Mouse (Mus musculus) hindbrain, embryonic 14.5 days (tissue): Measurements from ENCODE around the gene Prdm16. TPM values are rescaled to one million over a fixed set of nuclear protein-coding genes. Genes with fewer than 3 reads are reported as not detected.

Source experiments
- ATAC-seq: fragments of 200-750 bp; cut with Nextera tagmentation; 2 replicates; pipeline ENCODE4 v1.8.0; 2017; ENCODE audit warnings: moderate number of reproducible peaks, mild to moderate bottlenecking, moderate TSS enrichment, moderate library complexity; ENCODE audit not compliant: low FRiP score
- DNase-seq: peaks from one replicate; pipeline ENCODE4 v3.0.0-alpha.2; 2015; ENCODE audit warnings: low spot score
- H3K27ac ChIP-seq: fragments of 300-500 bp; sonication (generic); 2 replicates; pipeline ENCODE4 v1.5.1; 2014; ENCODE audit warnings: mild to moderate bottlenecking, moderate library complexity
- H3K27me3 ChIP-seq: fragments of 300-500 bp; sonication (generic); 2 replicates; pipeline ENCODE4 v1.6.1; 2014; ENCODE audit warnings: mild to moderate bottlenecking, low read length, mixed read lengths; ENCODE audit not compliant: control insufficient read depth, insufficient read depth
- H3K36me3 ChIP-seq: fragments of 300-500 bp; sonication (generic); replicated peaks from 2 replicates; pipeline ENCODE4 v1.6.1; 2014; ENCODE audit not compliant: control insufficient read depth, insufficient read depth
- H3K4me1 ChIP-seq: fragments of 300-500 bp; sonication (generic); replicated peaks from 2 replicates; pipeline ENCODE4 v1.6.1; 2014; ENCODE audit warnings: antibody characterized with exemption, low read length, mixed read lengths; ENCODE audit not compliant: control insufficient read depth, insufficient read depth
- H3K4me2 ChIP-seq: fragments of 300-500 bp; sonication (generic); replicated peaks from 2 replicates; pipeline ENCODE4 v1.6.1; 2014; ENCODE audit warnings: mild to moderate bottlenecking, moderate library complexity
- H3K4me3 ChIP-seq: fragments of 300-500 bp; sonication (generic); replicated peaks from 2 replicates; pipeline ENCODE4 v1.5.1; 2014; ENCODE audit warnings: mild to moderate bottlenecking, low read length
- H3K9ac ChIP-seq: fragments of 300-500 bp; sonication (generic); 2 replicates; pipeline ENCODE4 v1.6.1; 2014
- H3K9me3 ChIP-seq: fragments of 300-500 bp; sonication (generic); 2 replicates; pipeline ENCODE4 v1.6.1; 2016; ENCODE audit warnings: low read length; ENCODE audit not compliant: control insufficient read depth
- WGBS: fragments of 180-500 bp; shearing (Covaris S2); extraction: QIAGEN DNeasy Blood & Tissue Kit; methylation state at CpG from one replicate; pipeline ENCODE4 v1.1.7; 2014; 5-methylcytosine and 5-hydroxymethylcytosine counted together
- polyA plus RNA-seq: library from polyadenylated mRNA; unstranded; fragments of >200 nt; fragmentation: Nextera tagmentation; extraction: Ambion mirVana; gene quantifications from 2 replicates; pipeline ENCODE4 v1.2.1, GENCODE M21; 2014

The Prdm16 gene
- polyA plus RNA-seq, 1 experiment from 2014 or later, result 15.6 TPM

DNA sequence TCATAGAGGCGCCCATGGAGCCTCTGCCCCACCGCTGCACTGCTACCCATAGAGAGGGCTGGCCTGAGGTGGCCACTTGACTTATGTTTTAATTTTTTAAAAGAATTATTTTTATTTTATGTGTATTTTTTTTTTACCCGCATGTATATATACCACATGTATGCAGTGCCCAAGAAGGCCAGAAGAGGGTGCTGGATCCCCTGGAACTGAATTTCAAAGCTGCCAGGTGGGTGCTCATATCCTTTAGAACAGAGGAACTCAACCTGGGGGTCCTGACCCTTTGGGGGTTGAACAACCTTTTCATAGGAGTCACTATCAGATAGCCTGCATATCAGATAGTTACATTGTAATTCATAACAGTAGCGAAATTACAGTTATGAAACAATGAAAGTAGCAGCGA lies 281.3 kb downstream of the Prdm16 start:
- Histone ChIP-seq H3K27ac (no peak overlapping the region), H3K4me2 (no peak overlapping the region), H3K36me3 (no peaks in the 10 kb centered on the region), H3K9ac (no peak overlapping the region), H3K27me3 (no peaks in the 10 kb centered on the region), H3K4me1 (0 out of 2 replicates have a peak, but pooled peaks cover 3% of the 10 kb centered on the region), H3K9me3 (no peaks in the 10 kb centered on the region), H3K4me3 (no peak overlapping the region)
- 94% methylated on average over 5 of the region's 5 CpGs for WGBS
- no peak for ATAC-seq
- no peak for DNase-seq

DNA sequence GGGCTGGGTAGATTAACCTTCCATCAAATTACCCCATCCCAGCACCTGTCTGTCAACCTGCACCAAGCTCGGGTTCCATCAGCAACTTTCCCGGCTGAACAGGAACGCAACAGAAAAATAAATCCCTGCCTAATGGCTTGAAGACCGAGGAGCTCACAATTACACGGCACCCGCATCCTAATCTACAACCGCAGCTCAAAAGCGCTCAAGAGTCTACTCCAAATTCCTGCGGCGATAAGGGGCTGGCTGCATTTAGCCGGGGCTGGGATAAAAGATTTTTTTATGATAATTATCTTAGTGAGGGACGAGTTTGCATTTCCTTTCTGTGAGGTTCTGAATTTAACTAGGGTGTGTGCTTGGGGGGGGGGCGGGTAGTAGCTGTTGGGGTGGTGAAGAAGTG lies 284.4 kb downstream of the Prdm16 start:
- no peak overlapping the region for H3K4me2 ChIP-seq
- WGBS, result 64% methylated on average over 13 of the region's 13 CpGs
- 0 out of 2 replicates have a peak, but pooled peaks cover 11% of the 10 kb centered on the region for H3K4me1 ChIP-seq
- no peak overlapping the region for H3K9ac ChIP-seq
- no peak overlapping the region for H3K27ac ChIP-seq
- no peak for ATAC-seq
- H3K9me3 ChIP-seq, result no peaks in the 10 kb centered on the region
- no peak overlapping the region for H3K4me3 ChIP-seq
- no peak for DNase-seq
- no peaks in the 10 kb centered on the region for H3K27me3 ChIP-seq
- no peaks in the 10 kb centered on the region for H3K36me3 ChIP-seq

DNA sequence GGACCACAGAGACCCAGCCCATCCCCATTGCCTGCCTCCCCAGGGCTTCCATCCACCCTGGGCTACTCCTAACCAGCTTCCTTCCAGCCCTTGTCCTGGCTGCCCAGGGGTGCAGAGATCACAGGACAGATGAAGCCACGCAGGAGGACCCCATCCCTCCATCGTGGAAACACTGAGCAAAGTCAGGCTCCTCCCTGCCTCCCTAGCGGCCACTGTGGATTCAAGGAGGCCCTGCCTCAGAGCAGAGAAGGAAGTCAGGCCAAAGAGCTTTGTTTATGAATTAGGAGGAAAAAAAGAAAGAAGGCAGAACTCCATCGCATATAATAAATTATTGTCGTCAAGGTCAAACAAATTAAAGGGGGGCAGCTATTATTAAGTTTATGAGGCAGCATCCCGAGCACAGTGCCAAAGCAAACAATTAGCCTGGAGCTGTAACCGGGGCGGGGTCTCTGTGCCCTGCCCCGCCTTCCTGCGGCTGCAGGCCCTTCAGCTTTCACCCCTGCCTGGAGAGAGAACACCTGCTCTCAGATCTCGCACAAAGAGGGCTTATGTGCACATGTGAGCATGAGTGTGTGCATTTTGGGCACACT lies 288.4 kb downstream of the Prdm16 start:
- DNase-seq (no peak), ATAC-seq (no peak)
- Histone ChIP-seq H3K4me1 (peaks cover 20% of the 10 kb centered on the region; the same call in 1 of the 2 replicates), H3K4me3 (no peak overlapping the region), H3K9me3 (no peaks in the 10 kb centered on the region), H3K4me2 (no peak overlapping the region), H3K36me3 (no peaks in the 10 kb centered on the region), H3K9ac (no peak overlapping the region), H3K27me3 (no peaks in the 10 kb centered on the region), H3K27ac (no peak overlapping the region)
- 46% methylated on average over 11 of the region's 11 CpGs for WGBS

DNA sequence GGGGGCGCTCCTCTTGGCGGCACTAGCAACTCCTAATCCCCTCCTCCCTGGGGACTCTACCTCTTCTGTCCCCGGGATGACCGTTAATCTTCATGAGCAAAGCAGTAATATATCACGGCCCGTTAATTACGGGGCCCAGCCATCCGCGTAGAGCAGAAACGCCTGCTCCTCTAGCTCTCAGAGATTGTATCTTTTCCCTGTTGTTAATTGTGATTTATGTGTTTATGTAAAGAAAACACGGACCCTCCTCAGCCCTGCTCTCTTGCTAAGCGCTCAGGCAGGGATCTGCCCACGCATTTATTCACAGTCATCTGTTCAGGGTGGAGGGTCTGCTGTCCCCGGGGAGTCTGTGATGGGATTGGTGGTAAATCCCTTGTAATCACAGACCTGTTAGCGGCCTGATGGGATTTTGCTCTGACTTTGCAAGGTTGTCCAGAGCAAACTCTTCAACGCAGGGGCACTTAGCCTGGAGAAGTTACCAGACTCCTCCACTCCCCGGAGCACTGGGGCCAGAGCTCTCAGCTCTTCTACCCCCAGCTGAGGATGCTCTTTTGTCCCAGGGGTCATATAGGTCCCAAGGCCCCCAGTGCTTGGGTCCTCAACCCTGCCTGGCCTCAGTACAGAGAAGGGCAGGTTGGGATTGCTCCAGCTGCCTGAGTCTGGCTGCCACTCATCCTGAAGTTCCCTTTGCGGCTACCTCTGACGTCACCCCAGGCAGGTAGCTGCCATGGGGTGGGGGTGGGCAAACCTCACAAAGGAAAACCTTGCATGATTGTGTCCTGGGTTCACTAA lies 289.7 kb downstream of the Prdm16 start:
- Histone ChIP-seq H3K4me1 (peaks cover 18% of the 10 kb centered on the region; the same call in 1 of the 2 replicates), H3K9me3 (no peaks in the 10 kb centered on the region), H3K27me3 (no peaks in the 10 kb centered on the region), H3K27ac (no peak overlapping the region), H3K4me2 (no peak overlapping the region), H3K4me3 (no peak overlapping the region), H3K9ac (no peak overlapping the region), H3K36me3 (no peaks in the 10 kb centered on the region)
- no peak for DNase-seq
- WGBS, result 42% methylated on average over 19 of the region's 19 CpGs
- ATAC-seq, result no peak

DNA sequence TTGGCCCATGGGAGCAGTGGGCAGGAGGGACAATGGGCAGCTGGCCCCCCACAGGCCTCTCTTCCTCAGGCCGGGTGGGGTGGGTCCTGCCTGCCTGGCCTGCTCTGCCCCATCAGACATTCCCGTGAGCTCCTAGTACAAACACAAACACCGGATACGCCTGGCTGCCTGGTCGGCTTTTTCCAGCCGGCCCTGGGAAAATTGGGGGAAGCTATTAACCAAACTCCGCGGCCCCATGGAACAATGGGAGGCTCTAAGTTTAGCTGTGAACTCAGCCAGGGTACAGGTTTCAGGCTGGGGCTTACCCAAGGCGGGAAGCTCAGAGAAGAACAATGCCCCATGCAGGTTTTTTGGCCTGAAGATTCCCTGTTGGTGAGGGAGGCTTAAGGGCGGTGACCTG lies 300.0 kb downstream of the Prdm16 start:
- Histone ChIP-seq H3K4me3 (no peak overlapping the region), H3K4me1 (peaks cover 20% of the 10 kb centered on the region; the same call in 1 of the 2 replicates), H3K9me3 (no peaks in the 10 kb centered on the region), H3K9ac (no peak overlapping the region), H3K27me3 (peaks cover 9% of the 10 kb centered on the region), H3K4me2 (no peak overlapping the region), H3K27ac (peak overlapping the region; percentile 43; the same call in 1 of the 2 replicates), H3K36me3 (no peaks in the 10 kb centered on the region)
- 25% methylated on average over 10 of the region's 10 CpGs for WGBS
- DNase-seq, result no peak
- no peak for ATAC-seq

DNA sequence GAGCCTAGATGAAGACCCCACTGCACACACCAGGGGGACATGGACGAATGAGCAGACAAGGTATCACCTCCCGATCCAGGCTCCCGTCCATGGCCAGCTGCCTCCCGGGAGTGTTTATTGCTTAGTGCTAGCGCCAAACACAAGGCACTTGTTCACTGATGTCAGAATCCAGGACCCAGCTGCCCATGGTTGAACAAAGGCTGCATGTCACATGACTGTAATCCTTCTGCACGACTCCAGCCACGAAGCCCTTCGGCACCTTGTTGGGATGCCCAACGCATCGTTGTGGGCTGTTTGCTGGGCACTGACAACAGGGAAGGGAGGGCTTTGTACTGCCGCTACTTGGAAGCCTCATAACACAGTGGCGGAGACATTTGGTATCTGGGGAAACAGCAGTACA lies 300.9 kb downstream of the Prdm16 start, which contains the start of gene B230104I21Rik:
TSS of gene B230104I21Rik (plus strand) at position 367 of the 400 bp plus-strand sequence.
- ATAC-seq, result peak; percentile 51; the same call in 1 of the 2 replicates
- Histone ChIP-seq H3K27ac (peak within 1 kb of the TSS; percentile 43; the same call in 1 of the 2 replicates), H3K9ac (no peak within 1 kb of the TSS), H3K36me3 (no peaks in the 10 kb centered on the region), H3K4me1 (peaks cover 20% of the 10 kb centered on the region), H3K9me3 (no peaks in the 10 kb centered on the region), H3K4me2 (peak within 1 kb of the TSS; percentile 40), H3K27me3 (peaks cover 9% of the 10 kb centered on the region), H3K4me3 (peak within 1 kb of the TSS; percentile 16)
- no peak for DNase-seq
- 39% methylated on average over 12 of the region's 12 CpGs for WGBS

DNA sequence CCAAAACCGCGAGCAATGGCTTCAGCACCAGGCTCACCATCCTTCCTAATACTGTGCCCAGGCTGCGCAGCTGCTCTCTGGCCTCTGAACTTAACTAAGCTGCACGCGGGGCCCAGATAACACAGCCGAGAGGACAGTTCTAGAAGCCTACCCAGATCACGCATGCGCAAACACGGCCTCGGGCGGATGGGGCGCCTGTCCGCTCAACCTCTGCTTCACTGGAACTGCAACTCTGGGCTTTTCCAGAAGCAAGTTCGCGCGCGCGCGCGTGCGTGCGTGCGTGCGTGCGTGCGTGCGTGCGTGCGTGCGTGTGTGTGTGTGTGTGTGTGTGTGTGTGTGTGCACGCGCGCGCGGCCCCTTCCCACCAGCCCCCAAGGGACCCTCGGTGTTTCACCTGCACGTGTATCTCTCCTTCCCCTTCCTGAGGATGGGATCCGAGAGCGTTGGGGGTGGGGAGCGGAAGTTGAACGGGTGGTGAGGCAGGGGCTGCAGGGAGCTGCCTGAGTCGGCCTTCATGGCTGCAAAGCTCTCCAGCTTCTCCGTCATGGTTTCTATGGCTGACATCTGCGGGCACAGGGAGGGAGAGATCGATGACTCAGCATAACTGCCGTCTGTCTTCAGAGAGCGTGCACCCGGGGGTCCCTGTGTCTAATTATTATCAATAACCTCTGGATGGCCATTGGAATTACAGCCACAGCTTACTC lies 301.8 kb downstream of the Prdm16 start:
- H3K27me3 ChIP-seq, result peaks cover 12% of the 10 kb centered on the region
- DNase-seq (peak; percentile 54), ATAC-seq (no peak; the same call in 1 of the 2 replicates)
- WGBS, result 53% methylated on average over 47 of the region's 48 CpGs
- peaks cover 20% of the 10 kb centered on the region for H3K4me1 ChIP-seq
- peak overlapping the region; percentile 16 for H3K4me3 ChIP-seq
- no peak overlapping the region for H3K27ac ChIP-seq
- peak overlapping the region; percentile 40 for H3K4me2 ChIP-seq
- no peaks in the 10 kb centered on the region for H3K9me3 ChIP-seq
- 0 out of 2 replicates have a peak overlapping the region, but pooled peaks have one; percentile 13 for H3K9ac ChIP-seq
- H3K36me3 ChIP-seq, result no peaks in the 10 kb centered on the region

DNA sequence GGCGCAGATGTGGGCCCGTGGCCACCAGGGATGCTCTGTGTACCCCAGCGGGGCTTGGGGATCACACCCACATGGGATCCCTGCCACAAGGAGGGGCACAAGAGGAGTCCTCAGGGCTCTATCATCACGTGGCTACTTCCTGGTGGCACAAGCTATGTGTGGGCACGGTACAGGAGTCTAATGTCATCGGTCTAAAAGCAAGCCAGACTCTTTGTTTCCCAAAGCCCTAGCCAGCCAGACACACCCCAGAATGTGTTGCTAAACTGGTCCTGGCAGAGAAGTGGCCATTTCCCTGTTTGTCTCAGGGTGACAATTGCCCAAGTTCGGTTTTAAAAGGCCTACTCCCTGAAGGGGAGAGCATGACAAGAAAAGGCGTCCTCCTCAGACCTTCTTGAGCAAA lies 303.4 kb downstream of the Prdm16 start:
- DNase-seq (no peak), ATAC-seq (no peak)
- H3K9ac ChIP-seq, result no peak overlapping the region
- H3K4me3 ChIP-seq, result no peak overlapping the region
- no peaks in the 10 kb centered on the region for H3K9me3 ChIP-seq
- 63% methylated on average over 8 of the region's 8 CpGs for WGBS
- no peak overlapping the region for H3K4me2 ChIP-seq
- H3K36me3 ChIP-seq, result no peaks in the 10 kb centered on the region
- H3K27ac ChIP-seq, result no peak overlapping the region
- peaks cover 19% of the 10 kb centered on the region for H3K27me3 ChIP-seq
- H3K4me1 ChIP-seq, result peaks cover 20% of the 10 kb centered on the region

DNA sequence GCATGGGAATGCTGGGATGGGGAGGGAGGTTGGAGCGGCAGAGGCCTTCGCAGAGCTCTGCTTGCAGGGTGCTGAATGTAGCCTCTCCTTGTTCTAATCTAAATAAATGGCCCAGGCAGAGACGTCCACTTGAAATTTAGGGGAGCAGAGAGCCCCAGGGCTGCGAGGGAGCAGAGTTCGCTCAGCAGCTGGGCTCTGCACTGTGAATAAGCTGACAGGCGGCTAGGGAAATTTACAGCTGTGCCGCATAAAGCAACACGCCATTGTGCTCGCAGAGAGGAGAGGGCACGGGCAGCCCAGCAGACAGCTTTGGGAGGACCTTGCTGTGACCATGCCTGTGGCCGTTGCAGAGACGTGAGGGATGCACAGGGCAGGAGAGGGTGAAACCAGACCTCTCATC lies 305.4 kb downstream of the Prdm16 start:
- H3K27me3 ChIP-seq, result peaks cover 15% of the 10 kb centered on the region; the same call in 1 of the 2 replicates
- 22% methylated on average over 12 of the region's 12 CpGs for WGBS
- DNase-seq (no peak), ATAC-seq (no peak)
- H3K36me3 ChIP-seq, result no peaks in the 10 kb centered on the region
- H3K4me3 ChIP-seq, result no peak overlapping the region
- H3K9ac ChIP-seq, result peak overlapping the region; percentile 6; the same call in 1 of the 2 replicates
- H3K4me1 ChIP-seq, result peaks cover 12% of the 10 kb centered on the region; the same call in 1 of the 2 replicates
- H3K27ac ChIP-seq, result no peak overlapping the region
- H3K4me2 ChIP-seq, result no peak overlapping the region
- H3K9me3 ChIP-seq, result no peaks in the 10 kb centered on the region
